17 mouse cellular contexts compared by ENCODE assay signal in the genomic region with DNA sequence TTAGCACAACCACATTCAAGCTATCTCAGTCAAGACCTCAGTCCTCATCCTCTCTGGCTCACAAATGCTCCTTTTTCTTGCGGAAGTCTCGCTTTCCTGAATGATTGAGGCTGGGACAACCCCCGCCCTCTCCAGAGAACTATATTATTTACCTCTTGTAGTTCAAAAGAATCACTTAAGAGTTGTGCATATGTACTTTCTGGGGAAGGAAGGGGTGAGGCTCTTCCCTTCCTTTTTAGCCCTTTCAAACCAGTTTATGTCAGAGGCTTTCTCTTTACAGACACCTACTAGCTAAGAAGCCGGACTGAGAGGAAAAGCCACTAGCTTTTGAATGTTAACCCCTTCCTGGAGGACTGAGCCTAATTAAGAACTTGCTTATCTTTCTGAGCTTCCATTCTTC.
DNase-seq lines count a peak whose midpoint lies in the region; ATAC-seq and TF ChIP-seq lines count a peak whose summit lies in the region.
"Had no signal": no experiment of that assay in that cellular context is flagged by ENCODE, and none has a peak within 500 bp of the region (broad histone marks: within the 10 kb centered on the region; RNA-seq: fewer than 3 reads in every experiment).

No protein-coding gene starts in this region.

- TF ChIP-seq CTCF in gastrocnemius, adult 2 months (IDR thresholded peaks at IDR 0.05) = no peak
- no peak for TF ChIP-seq CTCF in lung, adult 2 months (IDR thresholded peaks at IDR 0.05; ENCODE audit: insufficient read depth, low read length)

- ATAC-seq in intestine, embryonic 16.5 days = no peak
- ATAC-seq: midbrain, embryonic 15.5 days had no signal

- H3K36me3 ChIP-seq in intestine, embryonic 16.5 days (ENCODE audit: control insufficient read depth, insufficient read depth, low read length) = no peaks in the 10 kb centered on the region
- H3K36me3 ChIP-seq: embryonic facial prominence, embryonic 13.5 days; hindbrain, embryonic 10.5 days; midbrain, embryonic 15.5 days had no signal

- no peaks in the 10 kb centered on the region for H3K27me3 ChIP-seq in intestine, embryonic 16.5 days (replicated peaks; ENCODE audit: control insufficient read depth, insufficient read depth, low read length)
- H3K27me3 ChIP-seq: embryonic facial prominence, embryonic 13.5 days; midbrain, embryonic 15.5 days had no signal

- peak overlapping the region; percentile 65 for H3K27ac ChIP-seq in gastrocnemius, adult 2 months
- H3K27ac ChIP-seq in intestine, embryonic 16.5 days (ENCODE audit: low read length) = no peak overlapping the region
- H3K27ac ChIP-seq: embryonic facial prominence, embryonic 13.5 days; hindbrain, embryonic 10.5 days; midbrain, embryonic 15.5 days had no signal

- intact Hi-C loops in gastrocnemius, adult 2 months (cut with DNase I) = no loop called here
- intact Hi-C loops in gastrocnemius, postnatal 14 days (cut with DNase I; ENCODE audit: low total_unique reads) = no loop called here

- no peak overlapping the region for H3K4me2 ChIP-seq in intestine, embryonic 16.5 days (ENCODE audit: low read depth, low read length)
- H3K4me2 ChIP-seq: embryonic facial prominence, embryonic 13.5 days; midbrain, embryonic 15.5 days had no signal

- H3K9me3 ChIP-seq in intestine, embryonic 16.5 days (ENCODE audit: control insufficient read depth, low read length) = no peaks in the 10 kb centered on the region
- H3K9me3 ChIP-seq: embryonic facial prominence, embryonic 13.5 days; hindbrain, embryonic 10.5 days; midbrain, embryonic 15.5 days had no signal

- no peak overlapping the region for H3K9ac ChIP-seq in intestine, embryonic 16.5 days (ENCODE audit: low read depth, low read length)
- H3K9ac ChIP-seq: embryonic facial prominence, embryonic 13.5 days; midbrain, embryonic 15.5 days had no signal

- H3K4me1 ChIP-seq in lung, adult 2 months (ENCODE audit: control insufficient read depth, insufficient read depth, low read length) = peaks cover 27% of the 10 kb centered on the region
- H3K4me1 ChIP-seq in intestine, embryonic 16.5 days (ENCODE audit: control insufficient read depth, insufficient read depth, low read length) = peaks cover 4% of the 10 kb centered on the region
- H3K4me1 ChIP-seq: embryonic facial prominence, embryonic 13.5 days; midbrain, embryonic 15.5 days had no signal

- WGBS in lung, adult 2 months = 15% methylated on average over 4 of the region's 4 CpGs
- WGBS in intestine, embryonic 16.5 days = 64% methylated on average over 4 of the region's 4 CpGs

- H3K4me3 ChIP-seq in gastrocnemius, adult 2 months = no peak overlapping the region
- H3K4me3 ChIP-seq in lung, adult 2 months (replicated peaks; ENCODE audit: extremely low read depth, low read depth, low read length) = no peak overlapping the region
- no peak overlapping the region for H3K4me3 ChIP-seq in intestine, embryonic 16.5 days (ENCODE audit: low read length)
- H3K4me3 ChIP-seq: embryonic facial prominence, embryonic 13.5 days; hindbrain, embryonic 10.5 days; midbrain, embryonic 15.5 days had no signal

- no peak for DNase-seq in gastrocnemius, adult 2 months
- no peak for DNase-seq in gastrocnemius, postnatal 14 days
- DNase-seq in lung, adult 18-20 months = peak; percentile 44 to 70
- no peak for DNase-seq in lung, adult 2 months
- DNase-seq in kidney, postnatal 14 days = peak; percentile 32
- DNase-seq in lung, postnatal 36 days = peak; percentile 80
- no peak for DNase-seq in spleen, postnatal 36 days (ENCODE audit: low spot score in 2 of 2)
- DNase-seq: adrenal gland, postnatal 36 days; cerebellum, adult 11 months; liver; right cerebral cortex, adult 18-20 months; spleen, adult 18-20 months; thymus, postnatal 36 days had no signal

- no peak for TF ChIP-seq POLR2A in lung, adult 2 months (IDR thresholded peaks at IDR 0.05; ENCODE audit: borderline replicate concordance, extremely low read depth, low read depth, low read length)

Comparison
In these comparisons a context has a peak if more than half of its experiments do, and no peak if none do; other contexts are left out.
1. DNase-seq: peak in lung, adult 18-20 months (2 of 2), kidney, postnatal 14 days (single experiment) and lung, postnatal 36 days (single experiment); none in gastrocnemius, adult 2 months (single experiment), gastrocnemius, postnatal 14 days (single experiment), lung, adult 2 months (single experiment) and spleen, postnatal 36 days (0 of 2).